Mouse (Mus musculus) heart, embryonic 16.5 days (tissue): ENCODE measurements around the gene Ldlr. TPM values are rescaled to one million over a fixed set of nuclear protein-coding genes. Genes with fewer than 3 reads are reported as not detected.
"Not testable (repeated sequence)": the region's sequence is repeated elsewhere in the genome, so short reads cannot be mapped to it uniquely, and the experiment has no call there.

Experiments
- ATAC-seq: fragments of 200-750 bp; cut with Nextera tagmentation; replicated peaks from 2 replicates; pipeline ENCODE4 v1.8.0; 2017; ENCODE audit warnings: moderate number of reproducible peaks; ENCODE audit not compliant: insufficient read depth, low FRiP score; ENCODE audit errors: extremely low read depth
- H3K27ac ChIP-seq: fragments of 300-500 bp; sonication (generic); 2 replicates; pipeline ENCODE4 v1.5.1; 2014; ENCODE audit warnings: mild to moderate bottlenecking, low read length, control low read depth, moderate library complexity
- H3K27me3 ChIP-seq: fragments of 300-500 bp; sonication (generic); 2 replicates; pipeline ENCODE4 v1.6.1; 2014; ENCODE audit warnings: low read length, mixed read lengths; ENCODE audit not compliant: control insufficient read depth, insufficient read depth
- H3K36me3 ChIP-seq: fragments of 300-500 bp; sonication (generic); 2 replicates; pipeline ENCODE4 v1.6.1; 2014; ENCODE audit not compliant: control insufficient read depth, insufficient read depth
- H3K4me1 ChIP-seq: fragments of 300-500 bp; sonication (generic); 2 replicates; pipeline ENCODE4 v1.6.1; 2014; ENCODE audit warnings: low read length, mixed read lengths; ENCODE audit not compliant: control insufficient read depth, insufficient read depth
- H3K4me2 ChIP-seq: fragments of 300-500 bp; sonication (generic); 2 replicates; pipeline ENCODE4 v1.6.1; 2014; ENCODE audit warnings: low read depth, mild to moderate bottlenecking, control low read depth, low read length
- H3K4me3 ChIP-seq: fragments of 300-500 bp; sonication (generic); 2 replicates; pipeline ENCODE4 v1.5.1; 2014; ENCODE audit warnings: mild to moderate bottlenecking, control low read depth, low read length
- H3K9ac ChIP-seq: fragments of 300-500 bp; sonication (generic); 2 replicates; pipeline ENCODE4 v1.6.1; 2014; ENCODE audit warnings: low read length, control low read depth
- H3K9me3 ChIP-seq: fragments of 300-500 bp; sonication (generic); replicated peaks from 2 replicates; pipeline ENCODE4 v1.6.1; 2016; ENCODE audit warnings: low read length; ENCODE audit not compliant: control insufficient read depth
- WGBS: fragments of 180-500 bp; shearing (Covaris S2); extraction: QIAGEN DNeasy Blood & Tissue Kit; methylation state at CpG from one replicate; pipeline ENCODE4 v1.1.7; 2014; 5-methylcytosine and 5-hydroxymethylcytosine counted together
- polyA plus RNA-seq: library from polyadenylated mRNA; unstranded; fragments of >200 nt; fragmentation: Nextera tagmentation; extraction: Ambion mirVana; gene quantifications from 2 replicates; pipeline ENCODE4 v1.2.1, GENCODE M21; 2015

The Ldlr gene
- polyA plus RNA-seq, 1 experiment from 2014 or later = 17.7 TPM

DNA sequence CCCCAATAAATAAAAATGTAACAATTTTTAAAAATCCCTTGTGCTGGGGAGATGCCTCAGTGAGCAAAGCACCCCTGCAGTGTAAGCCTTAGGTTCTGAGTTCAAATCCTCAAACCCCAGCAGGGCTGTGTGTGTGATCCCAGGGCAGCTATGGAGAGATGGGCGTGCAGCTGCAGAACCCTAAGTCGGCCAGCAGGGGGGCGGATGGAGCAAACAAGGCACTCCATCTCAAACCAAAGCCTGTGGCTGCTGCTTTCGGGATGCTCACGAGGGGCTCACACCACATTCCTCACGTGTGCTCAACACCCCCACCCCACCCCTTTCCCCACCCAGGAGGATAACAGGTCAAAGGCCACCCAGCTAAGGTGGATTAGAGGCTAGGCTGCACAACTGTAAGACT lies 63.6 kb downstream of the Ldlr start:
- Histone ChIP-seq H3K9ac (no peak overlapping the region), H3K4me1 (peaks cover 32% of the 10 kb centered on the region), H3K4me2 (no peak overlapping the region), H3K36me3 (peaks cover 5% of the 10 kb centered on the region; the same call in 1 of the 2 replicates), H3K27ac (peak overlapping the region; percentile 4; the same call in 1 of the 2 replicates), H3K9me3 (no peaks in the 10 kb centered on the region), H3K27me3 (no peaks in the 10 kb centered on the region), H3K4me3 (no peak overlapping the region)
- WGBS = 17% methylated on average over 6 of the region's 6 CpGs
- no peak for ATAC-seq

- ATAC-seq = no peak
- H3K4me1 ChIP-seq = peaks cover 36% of the 10 kb centered on the region
These were observed 64.4 kb downstream of the Ldlr start for GRCm38 (mm10) chr9:21787654-21788053.

DNA sequence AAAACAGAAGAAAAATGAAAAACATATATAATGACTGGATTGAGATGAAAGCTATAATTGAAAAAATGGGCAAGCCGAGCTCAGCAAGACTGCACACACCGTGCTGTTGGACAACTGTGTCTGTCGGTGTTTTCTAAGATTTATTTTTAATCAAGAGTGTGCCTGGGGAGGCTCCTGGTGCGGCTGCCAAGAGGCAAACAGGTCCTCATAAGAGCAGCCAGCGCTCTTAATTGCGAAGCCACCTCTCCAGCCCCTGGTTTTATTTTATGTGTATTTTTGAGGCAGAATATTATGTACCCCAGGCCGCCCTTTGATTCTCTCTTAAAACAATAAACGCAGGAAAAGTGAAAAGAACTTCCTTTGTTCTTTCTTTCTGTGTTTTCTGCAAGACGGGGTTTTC lies 65.0 kb downstream of the Ldlr start:
- H3K4me2 ChIP-seq = 0 out of 2 replicates have a peak overlapping the region, but pooled peaks have one; percentile 16
- peaks cover 5% of the 10 kb centered on the region; the same call in 1 of the 2 replicates for H3K36me3 ChIP-seq
- peak overlapping the region; percentile 79 for H3K27ac ChIP-seq
- WGBS = 51% methylated on average over 9 of the region's 9 CpGs
- no peaks in the 10 kb centered on the region for H3K9me3 ChIP-seq
- no peak overlapping the region for H3K4me3 ChIP-seq
- ATAC-seq = no peak
- peaks cover 39% of the 10 kb centered on the region for H3K4me1 ChIP-seq
- no peaks in the 10 kb centered on the region for H3K27me3 ChIP-seq
- H3K9ac ChIP-seq = peak overlapping the region; percentile 39; the same call in 1 of the 2 replicates

More at GRCm38 (mm10) chr9:21787654-21788053, 64.4 kb downstream of the Ldlr start:
- Histone ChIP-seq H3K4me2 (0 out of 2 replicates have a peak overlapping the region, but pooled peaks have one; percentile 16), H3K36me3 (peaks cover 5% of the 10 kb centered on the region; the same call in 1 of the 2 replicates), H3K9ac (peak overlapping the region; percentile 39; the same call in 1 of the 2 replicates), H3K9me3 (no peaks in the 10 kb centered on the region), H3K27me3 (no peaks in the 10 kb centered on the region), H3K27ac (peak overlapping the region; percentile 79), H3K4me3 (no peak overlapping the region)
- WGBS = 80% methylated on average over 5 of the region's 5 CpGs

DNA sequence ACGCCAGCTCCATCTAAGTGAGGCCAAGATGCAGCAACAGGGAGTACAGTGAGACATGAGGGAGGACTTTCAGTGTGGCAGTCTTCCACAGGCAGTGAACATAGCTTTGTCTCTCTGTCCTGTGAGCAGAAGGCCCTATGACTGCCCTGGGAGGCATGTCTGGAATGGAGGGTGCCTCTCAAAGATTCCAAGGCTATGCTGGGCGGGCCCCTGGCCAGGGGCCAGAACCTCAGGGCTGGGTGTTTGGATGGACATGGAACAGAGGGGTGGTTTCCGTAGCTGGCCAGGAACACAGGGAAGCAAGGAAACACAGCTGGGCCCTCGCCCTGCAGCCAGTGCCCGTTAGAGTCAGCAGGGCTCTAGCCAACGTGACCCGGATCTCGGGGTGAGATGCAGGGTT lies 68.6 kb downstream of the Ldlr start:
- peak overlapping the region; percentile 58; the same call in 1 of the 2 replicates for H3K9ac ChIP-seq
- peak overlapping the region; percentile 87 for H3K27ac ChIP-seq
- peaks cover 26% of the 10 kb centered on the region for H3K36me3 ChIP-seq
- 15% methylated on average over 8 of the region's 8 CpGs for WGBS
- H3K4me3 ChIP-seq = no peak overlapping the region
- peaks cover 60% of the 10 kb centered on the region for H3K4me1 ChIP-seq
- peak; percentile 87 for ATAC-seq
- H3K9me3 ChIP-seq = no peaks in the 10 kb centered on the region
- no peaks in the 10 kb centered on the region for H3K27me3 ChIP-seq
- peak overlapping the region; percentile 45 for H3K4me2 ChIP-seq

GRCm38 (mm10) chr9:21792644-21793043 lies 69.4 kb downstream of the Ldlr start:
- H3K9me3 ChIP-seq = no peaks in the 10 kb centered on the region
- no peaks in the 10 kb centered on the region for H3K27me3 ChIP-seq
- 17% methylated on average over 8 of the region's 8 CpGs for WGBS
- ATAC-seq = no peak
- H3K4me1 ChIP-seq = peaks cover 59% of the 10 kb centered on the region
- peak overlapping the region; percentile 38; the same call in 1 of the 2 replicates for H3K9ac ChIP-seq
- H3K27ac ChIP-seq = peak overlapping the region; percentile 87
- H3K4me2 ChIP-seq = peak overlapping the region; percentile 45
- H3K36me3 ChIP-seq = peaks cover 25% of the 10 kb centered on the region
- 0 out of 2 replicates have a peak overlapping the region, but pooled peaks have one; percentile 2 for H3K4me3 ChIP-seq

DNA sequence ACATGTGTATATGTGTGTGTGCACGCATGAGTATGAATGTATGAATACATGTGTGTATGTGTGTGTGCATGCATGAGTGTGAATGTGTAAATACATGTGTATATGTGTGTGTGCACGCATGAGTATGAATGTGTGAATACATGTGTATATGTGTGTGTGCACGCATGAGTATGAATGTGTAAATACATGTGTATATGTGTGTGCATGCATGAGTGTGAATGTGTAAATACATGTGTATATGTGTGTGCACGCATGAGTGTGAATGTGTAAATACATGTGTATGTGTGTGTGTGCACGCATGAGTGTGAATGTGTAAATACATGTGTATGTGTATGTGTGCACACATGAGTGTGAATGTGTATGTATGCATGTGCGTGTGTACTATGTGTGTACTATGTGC lies 70.2 kb downstream of the Ldlr start:
- not testable (repeated sequence) for H3K9ac ChIP-seq, H3K9me3 ChIP-seq, ATAC-seq, H3K4me3 ChIP-seq, H3K27ac ChIP-seq, H3K4me2 ChIP-seq, H3K27me3 ChIP-seq
- WGBS = 97% methylated on average over 6 of the region's 6 CpGs
- Histone ChIP-seq H3K4me1 (peaks cover 51% of the 10 kb centered on the region), H3K36me3 (peaks cover 25% of the 10 kb centered on the region)

- Histone ChIP-seq H3K36me3 (peaks cover 25% of the 10 kb centered on the region), H3K27ac (no peak overlapping the region), H3K9me3 (no peaks in the 10 kb centered on the region), H3K4me1 (peaks cover 53% of the 10 kb centered on the region), H3K27me3 (no peaks in the 10 kb centered on the region), H3K9ac (no peak overlapping the region), H3K4me2 (no peak overlapping the region), H3K4me3 (no peak overlapping the region)
- ATAC-seq = no peak
- 90% methylated on average over 18 of the region's 18 CpGs for WGBS
These were observed 71.1 kb downstream of the Ldlr start for GRCm38 (mm10) chr9:21794344-21794834.

DNA sequence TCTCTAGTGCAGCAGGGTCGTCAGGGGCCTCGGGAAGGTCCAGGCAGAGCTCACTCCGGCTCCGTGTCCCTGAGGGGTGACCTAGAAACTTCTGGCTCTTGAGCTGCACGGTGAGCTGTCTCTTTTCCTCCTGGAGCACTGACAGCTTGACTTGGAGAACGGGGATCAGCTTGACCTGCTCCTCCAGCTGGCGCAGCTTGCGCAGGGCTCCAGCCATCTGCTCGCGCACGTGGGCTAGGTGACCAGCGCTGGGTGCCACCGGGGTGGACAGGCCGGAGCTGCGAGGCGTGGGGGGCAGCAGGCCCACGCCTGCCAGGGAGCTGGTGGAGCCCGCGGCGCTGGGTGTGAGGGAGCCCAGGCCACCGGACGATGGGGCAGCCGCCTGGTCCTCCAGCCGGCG lies 71.6 kb downstream of the Ldlr start:
- Histone ChIP-seq H3K9me3 (no peaks in the 10 kb centered on the region), H3K4me2 (no peak overlapping the region), H3K9ac (no peak overlapping the region), H3K36me3 (peaks cover 25% of the 10 kb centered on the region), H3K4me1 (peaks cover 53% of the 10 kb centered on the region), H3K27me3 (no peaks in the 10 kb centered on the region), H3K4me3 (no peak overlapping the region), H3K27ac (no peak overlapping the region)
- no peak for ATAC-seq
- 89% methylated on average over 25 of the region's 25 CpGs for WGBS

GRCm38 (mm10) chr9:21795579-21795978 lies 72.3 kb downstream of the Ldlr start:
- H3K9ac ChIP-seq = peak overlapping the region; percentile 68

More at GRCm38 (mm10) chr9:21795579-21795978, 72.3 kb downstream of the Ldlr start:
- peaks cover 25% of the 10 kb centered on the region for H3K36me3 ChIP-seq
- peaks cover 53% of the 10 kb centered on the region for H3K4me1 ChIP-seq
- no peak overlapping the region for H3K4me3 ChIP-seq
- ATAC-seq = no peak
- H3K4me2 ChIP-seq = peak overlapping the region; percentile 77
- peak overlapping the region; percentile 97; the same call in 1 of the 2 replicates for H3K27ac ChIP-seq
- H3K9me3 ChIP-seq = no peaks in the 10 kb centered on the region
- WGBS = 71% methylated on average over 5 of the region's 5 CpGs
- no peaks in the 10 kb centered on the region for H3K27me3 ChIP-seq
